Mouse (Mus musculus): ENCODE measurements at regions not wholly inside any gene's neighbourhood (a gene's known extent, or its start where the extent isn't known, plus 50 kb on each side); places are given as distances from the start of the nearest gene placed in this dataset.

- ATAC-seq (replicated peaks; ENCODE audit: poor library complexity, severe bottlenecking): no peak
These were observed 1239.9 kb upstream of the A1bg start for GRCm38 (mm10) chr15:62162648-62163194.

DNA sequence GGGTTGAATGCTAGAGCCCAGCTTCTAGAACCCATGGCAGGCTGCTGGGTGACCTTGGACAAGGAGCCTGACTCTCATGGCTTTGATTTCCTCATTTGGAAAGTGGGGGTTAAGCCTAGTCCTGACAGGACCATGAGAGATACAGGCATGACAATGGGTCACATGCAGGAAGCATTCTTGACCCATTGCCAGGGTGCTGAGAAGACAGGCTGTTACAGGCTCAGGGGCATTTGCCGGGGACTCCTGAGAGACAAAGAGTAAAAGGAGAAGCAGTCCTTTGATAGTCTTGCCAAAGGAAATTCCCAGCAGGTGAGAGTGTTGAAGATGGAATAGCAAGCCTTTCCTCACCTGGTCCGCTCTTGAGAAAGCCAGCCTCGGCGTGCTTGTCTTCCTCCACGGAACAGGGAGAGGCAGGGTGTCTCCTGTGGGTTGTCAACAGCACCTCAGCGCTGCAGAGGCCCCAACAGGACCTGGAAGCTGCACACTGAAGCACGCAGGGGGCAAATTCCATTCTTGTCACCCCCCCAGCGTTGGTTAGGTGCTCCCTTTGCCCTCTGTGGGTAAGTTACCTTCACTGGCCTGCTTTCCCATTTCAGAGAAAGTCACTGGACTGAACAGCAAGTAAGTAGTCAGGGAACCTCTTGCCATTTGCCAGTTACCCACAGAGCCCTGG is 1239.3 kb upstream of the A1bg start:
- no peak for ATAC-seq (replicated peaks; ENCODE audit: poor library complexity, severe bottlenecking)

GRCm38 (mm10) chr15:62161061-62161460 is 1238.2 kb upstream of the A1bg start:
- no peak for ATAC-seq (replicated peaks; ENCODE audit: poor library complexity, severe bottlenecking)

DNA sequence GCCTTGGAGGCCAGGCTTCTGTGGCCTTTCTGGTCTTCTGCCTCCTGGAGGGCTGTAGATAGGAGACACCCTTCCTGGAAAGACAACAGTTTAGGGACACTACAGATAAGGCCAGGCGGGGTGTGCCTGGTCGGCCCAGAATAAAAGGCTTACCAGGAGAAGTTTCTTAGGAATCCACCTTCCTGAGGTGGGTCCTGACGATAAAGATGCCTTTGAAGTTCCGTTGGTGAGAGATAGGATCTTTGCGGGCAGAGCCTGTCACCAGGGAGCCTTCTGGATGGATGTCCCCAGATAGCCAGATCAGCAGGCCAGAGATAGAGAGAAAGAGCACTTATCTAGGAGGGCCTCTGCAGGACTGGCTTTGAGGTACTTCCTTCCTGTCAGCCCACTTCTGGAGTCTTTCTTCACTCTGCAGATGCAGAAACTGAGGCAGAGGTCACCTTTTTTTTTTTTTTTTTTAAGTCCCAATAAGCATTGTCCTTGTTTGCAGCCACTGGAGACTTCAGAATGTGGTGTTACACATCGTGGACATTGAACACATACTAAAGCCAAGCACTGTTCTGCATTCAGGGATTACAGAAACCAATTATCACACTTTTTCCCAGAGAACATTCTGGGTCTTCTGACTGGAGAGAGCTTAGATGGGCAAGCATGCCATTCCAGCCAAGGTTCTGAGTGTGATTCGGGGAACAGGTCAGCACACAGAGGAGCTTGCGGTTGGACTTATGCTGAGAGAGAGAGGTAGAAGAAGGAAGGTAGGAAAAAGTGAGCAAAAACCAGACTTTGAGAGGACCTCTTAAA is 1236.3 kb upstream of the A1bg start:
- no peak for ATAC-seq (replicated peaks; ENCODE audit: poor library complexity, severe bottlenecking)

DNA sequence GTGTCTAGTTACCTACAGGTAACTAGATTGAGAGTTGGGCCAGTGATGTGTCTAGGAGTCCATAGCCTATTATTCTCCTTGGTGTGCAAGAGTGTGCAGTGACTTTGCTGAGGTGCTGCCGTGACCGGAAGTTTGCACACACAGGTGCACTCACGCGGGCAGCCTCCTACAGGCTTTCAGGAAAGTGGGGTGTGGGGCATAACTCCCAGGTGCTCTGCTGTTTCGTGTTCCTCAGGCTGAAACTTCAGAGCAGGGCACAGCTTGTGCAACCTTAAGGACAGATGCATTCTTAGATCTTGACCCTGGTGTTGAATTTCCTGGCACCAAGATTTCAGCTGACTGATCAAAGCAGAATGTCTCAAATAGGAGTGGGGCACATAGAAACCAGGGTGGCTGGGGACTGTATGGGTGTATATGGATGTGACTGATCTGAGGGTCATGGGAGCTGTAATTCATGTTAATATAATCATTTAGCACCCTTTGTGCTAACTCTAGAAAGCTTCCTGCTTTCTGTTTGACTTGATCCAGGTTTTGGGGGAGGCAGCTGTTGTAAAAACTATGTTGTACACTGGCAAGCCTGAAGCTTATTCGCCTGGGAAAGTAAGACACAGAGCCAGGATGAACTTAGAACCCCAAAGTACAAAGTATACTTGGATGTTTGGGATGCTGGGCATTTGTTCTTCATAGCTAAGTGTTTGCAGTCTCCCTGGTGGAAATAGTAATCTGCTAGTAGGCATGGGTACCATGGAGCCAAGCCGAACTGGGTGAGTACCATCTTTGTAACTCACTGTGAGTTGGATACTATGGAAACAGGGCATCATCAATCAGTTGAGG is 1234.6 kb upstream of the A1bg start:
- no peak for ATAC-seq (replicated peaks; ENCODE audit: poor library complexity, severe bottlenecking)

DNA sequence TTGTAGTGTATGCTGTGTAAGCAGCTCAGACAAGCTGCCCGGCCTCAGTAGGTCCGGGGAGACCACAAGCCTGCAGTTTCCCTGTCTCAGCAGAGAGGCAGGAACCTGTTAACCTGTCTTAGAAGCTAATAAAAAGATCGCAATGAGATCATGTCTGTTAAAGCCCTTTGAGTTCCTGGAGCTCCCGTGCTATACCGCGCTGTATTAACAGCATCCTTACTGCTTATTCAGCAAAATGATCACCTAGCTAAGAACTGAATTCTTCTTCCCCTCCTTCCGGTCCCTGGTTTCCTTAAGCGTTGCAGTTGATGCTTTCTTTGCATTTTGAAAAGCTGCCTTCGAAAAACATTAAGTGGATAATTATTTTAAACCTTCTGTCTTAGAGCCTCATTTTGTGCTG is 1230.4 kb upstream of the A1bg start:
- ATAC-seq (replicated peaks; ENCODE audit: poor library complexity, severe bottlenecking): no peak

DNA sequence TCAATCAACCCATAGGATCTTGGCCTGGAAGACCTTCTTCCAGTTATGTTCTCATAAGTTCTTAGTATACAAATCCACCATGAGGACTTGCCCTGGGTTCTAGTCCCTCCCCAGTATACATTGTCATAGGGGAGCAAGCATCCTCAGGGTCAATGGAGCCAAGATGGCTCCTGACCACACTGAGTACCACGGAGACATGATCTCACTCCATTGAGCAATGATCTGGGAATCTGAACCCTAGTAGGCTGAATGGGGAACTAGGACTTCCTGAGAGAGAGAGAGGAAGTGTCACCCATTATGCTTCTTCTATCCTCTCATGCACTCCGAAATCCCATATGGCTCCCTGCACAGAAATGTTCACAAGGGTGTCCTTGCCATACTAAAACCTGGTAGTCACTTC is 1229.3 kb upstream of the A1bg start:
- ATAC-seq (replicated peaks; ENCODE audit: poor library complexity, severe bottlenecking): peak; percentile 98

- no peak for ATAC-seq (replicated peaks; ENCODE audit: poor library complexity, severe bottlenecking)
These were observed 1228.9 kb upstream of the A1bg start for GRCm38 (mm10) chr15:62151690-62152089.

- ATAC-seq (replicated peaks; ENCODE audit: poor library complexity, severe bottlenecking): no peak
These were observed 1227.5 kb upstream of the A1bg start for GRCm38 (mm10) chr15:62150296-62150695.

DNA sequence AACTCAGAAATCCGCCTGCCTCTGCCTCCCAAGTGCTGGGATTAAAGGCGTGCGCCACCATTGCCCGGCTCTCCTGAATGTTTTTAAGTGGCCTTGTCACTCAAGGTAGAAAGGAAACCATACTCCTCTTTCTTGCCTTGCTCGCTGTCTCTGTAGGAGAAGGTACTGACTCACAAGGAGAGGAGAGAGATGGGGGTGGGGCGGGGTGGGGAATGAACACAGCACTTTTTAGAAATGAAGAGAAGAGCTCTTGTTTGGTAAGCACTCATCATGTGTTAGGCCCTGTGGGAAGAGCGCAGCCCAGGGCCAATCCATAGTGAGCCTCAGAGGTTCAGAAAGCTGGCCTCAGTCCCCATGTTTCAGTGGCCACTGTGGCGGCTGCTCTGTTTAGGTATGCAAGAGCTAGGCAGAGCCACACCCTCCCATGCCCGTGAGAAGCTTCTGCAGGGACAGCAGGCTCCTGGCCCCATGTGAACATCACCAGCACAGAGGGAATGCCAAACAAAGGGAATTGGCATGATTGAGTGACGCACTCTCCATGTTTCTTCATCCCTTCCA is 1225.9 kb upstream of the A1bg start:
- ATAC-seq (replicated peaks; ENCODE audit: poor library complexity, severe bottlenecking): no peak

DNA sequence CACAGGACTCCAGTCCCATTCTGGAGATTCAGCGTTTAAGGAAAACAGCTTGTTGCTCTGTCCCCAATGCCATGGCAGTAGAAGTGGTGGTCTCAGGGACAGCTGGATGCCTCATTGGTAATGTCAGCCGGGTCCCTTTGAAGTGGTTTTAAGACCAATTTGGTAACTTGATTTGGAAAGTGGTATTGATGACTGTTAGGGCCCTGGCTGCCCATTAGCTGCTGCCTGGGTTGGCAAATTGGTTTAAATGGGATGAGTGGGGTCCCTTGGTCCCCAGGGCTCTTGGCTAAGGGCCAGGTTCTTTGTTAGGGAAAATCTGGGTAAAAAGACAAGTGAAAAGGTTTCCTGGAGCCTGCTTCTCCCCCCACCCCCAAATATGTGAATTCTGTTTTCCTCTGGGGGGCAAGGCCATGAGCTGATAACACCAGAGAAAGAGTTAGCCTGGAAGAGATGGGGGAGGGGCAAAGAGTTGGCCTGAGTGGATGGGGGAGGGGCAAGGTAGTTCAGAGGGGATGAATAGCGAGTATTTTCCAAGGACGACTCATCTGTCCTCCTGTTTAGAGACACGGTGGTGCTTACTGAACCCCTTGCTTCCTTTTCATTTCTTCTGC is 1224.6 kb upstream of the A1bg start:
- ATAC-seq (replicated peaks; ENCODE audit: poor library complexity, severe bottlenecking): no peak

- ATAC-seq (replicated peaks; ENCODE audit: poor library complexity, severe bottlenecking): no peak
These were observed 1223.0 kb upstream of the A1bg start for GRCm38 (mm10) chr15:62145643-62146285.

- no peak for ATAC-seq (replicated peaks; ENCODE audit: poor library complexity, severe bottlenecking)
These were observed 1222.2 kb upstream of the A1bg start for GRCm38 (mm10) chr15:62144776-62145564.

DNA sequence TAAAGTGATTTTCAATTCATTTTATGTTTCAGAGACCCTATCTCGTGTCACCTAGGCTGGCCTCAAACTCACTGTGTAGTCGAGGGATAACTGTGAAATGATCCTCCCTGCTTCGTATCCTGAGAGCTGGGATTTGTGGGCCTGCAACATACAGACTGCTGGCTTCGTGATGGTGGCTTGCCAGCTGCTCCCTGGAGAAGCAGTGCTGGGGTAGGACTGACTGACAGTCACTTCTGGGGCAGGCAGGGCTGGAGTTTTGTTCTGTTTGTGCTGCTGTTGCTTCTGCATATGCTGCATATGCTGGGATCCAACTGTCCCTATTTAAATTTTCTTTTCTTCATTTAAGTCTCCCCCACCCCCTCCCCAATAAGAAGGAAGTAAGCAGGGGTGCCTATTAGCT is 1217.0 kb upstream of the A1bg start:
- no peak for ATAC-seq (replicated peaks; ENCODE audit: poor library complexity, severe bottlenecking)

- no peak for ATAC-seq (replicated peaks; ENCODE audit: poor library complexity, severe bottlenecking)
These were observed 1216.4 kb upstream of the A1bg start for GRCm38 (mm10) chr15:62139192-62139591.

DNA sequence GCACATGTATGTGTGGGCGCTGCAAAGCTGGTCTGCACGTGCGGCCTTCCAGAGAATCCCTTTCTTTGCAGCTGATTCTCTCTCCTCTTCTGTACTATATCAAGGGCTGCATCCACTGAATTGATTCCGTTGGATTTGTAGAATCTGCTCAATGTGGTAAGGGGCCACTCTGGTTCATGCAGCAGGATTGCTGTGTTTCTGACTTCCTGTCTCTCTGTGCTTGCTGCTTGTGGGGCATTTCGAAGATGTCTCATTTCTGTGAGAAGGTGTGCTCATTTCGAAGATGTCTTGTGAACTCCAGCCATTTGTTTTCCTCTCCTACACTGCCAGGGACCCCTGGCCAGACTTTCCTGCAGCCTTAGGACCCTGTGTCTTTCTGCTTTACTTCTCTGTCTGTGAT is 1215.9 kb upstream of the A1bg start:
- no peak for ATAC-seq (replicated peaks; ENCODE audit: poor library complexity, severe bottlenecking)

DNA sequence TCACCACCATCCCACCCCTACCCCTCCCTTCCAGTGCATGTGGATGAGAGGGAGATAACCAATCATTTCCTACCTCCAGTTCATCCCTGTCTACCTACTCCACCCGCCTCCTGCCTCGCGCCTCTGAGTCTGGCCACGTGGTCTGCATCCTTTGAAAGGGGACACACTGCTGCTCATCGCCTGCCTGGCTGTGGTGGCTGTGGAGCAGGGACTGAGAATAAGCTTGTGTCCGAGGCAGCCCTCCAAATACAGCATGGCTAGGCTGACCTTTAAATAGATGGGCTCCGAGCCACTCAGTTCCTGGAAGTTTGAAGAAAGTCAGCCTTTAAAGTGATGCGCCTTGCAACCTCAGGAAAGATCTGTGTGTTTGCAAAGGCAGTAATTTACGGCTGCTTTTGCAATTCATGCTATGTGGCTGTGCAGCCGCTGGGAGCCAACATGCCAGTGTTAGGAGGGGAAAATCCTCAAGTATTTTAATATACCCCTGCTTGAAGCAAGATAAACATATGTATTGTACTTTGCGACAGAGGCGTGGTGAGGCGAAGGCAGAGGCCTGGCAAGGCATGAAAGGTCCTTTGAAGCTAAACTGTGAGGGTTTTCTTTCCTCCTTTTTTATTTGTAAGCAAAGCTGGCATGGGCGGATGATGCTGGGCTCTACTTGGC is 1214.3 kb upstream of the A1bg start:
- no peak for ATAC-seq (replicated peaks; ENCODE audit: poor library complexity, severe bottlenecking)

DNA sequence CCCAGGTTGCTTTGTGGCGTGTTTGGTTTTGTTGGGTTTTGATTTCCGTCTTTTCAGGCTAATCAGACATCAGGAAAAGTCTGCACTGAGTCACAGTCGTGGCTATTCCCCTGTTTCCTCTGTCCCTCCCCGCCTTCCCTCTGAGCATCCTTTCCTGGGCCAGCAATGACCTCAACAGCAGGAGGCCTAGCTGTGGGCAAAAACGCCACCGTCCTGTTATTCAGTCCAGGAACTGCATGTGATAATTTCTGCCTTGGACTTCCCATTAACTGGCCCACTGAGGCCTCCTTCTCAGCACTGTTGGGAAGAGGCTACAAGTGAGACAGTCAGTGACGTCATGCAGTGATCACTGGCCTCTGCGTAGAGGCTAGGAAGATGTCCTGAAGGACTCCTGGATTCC is 1212.0 kb upstream of the A1bg start:
- no peak for ATAC-seq (replicated peaks; ENCODE audit: poor library complexity, severe bottlenecking)

Measured in granulocyte monocyte progenitor cell, adult 5-6 weeks (primary cell).